Mouse (Mus musculus) CD4-positive helper T cell, adult 2 months (primary cell): ENCODE results near the gene Dmrtc1c1.
"Not testable (repeated sequence)": the region's sequence is repeated elsewhere in the genome, so short reads cannot be mapped to it uniquely, and the experiment has no call there.

Experiments used
- DNase-seq: peaks from one replicate; pipeline ENCODE4 v3.0.0-alpha.2; 2012; ENCODE audit warnings: low read depth, missing footprints, low spot score

The Dmrtc1c1 gene

GRCm38 (mm10) chrX:102802663-102803062 lies at the start of gene Dmrtc1c1:
Gene Dmrtc1c1, plus strand, starts transcription at chrX:102802963.
- DNase-seq = not testable (repeated sequence)

GRCm38 (mm10) chrX:102765878-102766277 lies 36.9 kb upstream of the Dmrtc1c1 start:
- no peak for DNase-seq

GRCm38 (mm10) chrX:102812311-102812710 lies 9.5 kb downstream of the Dmrtc1c1 start:
- DNase-seq = no peak

- DNase-seq = not testable (repeated sequence)
These were observed 51.8 kb downstream of the Dmrtc1c1 start, which contains the start of gene Dmrtc1c2 for GRCm38 (mm10) chrX:102854516-102854915. Gene Dmrtc1c2, minus strand, starts transcription at chrX:102854616.
